Mouse (Mus musculus) c-Kit-positive CD71-positive TER-119-negative erythroid progenitor cells, embryonic 14.5 days (primary cell): Measurements from ENCODE around the gene Skap2.

ENCODE experiments used
- DNase-seq: peaks from one replicate; pipeline ENCODE4 v3.0.0-alpha.2; 2013; ENCODE audit warnings: low read depth

Skap2 gene

GRCm38 (mm10) chr6:51843081-51843480 is 169.3 kb downstream of the Skap2 start:
- DNase-seq: no peak

GRCm38 (mm10) chr6:51838177-51838576 is 174.2 kb downstream of the Skap2 start:
- no peak for DNase-seq

- no peak for DNase-seq
These were observed 179.0 kb downstream of the Skap2 start for GRCm38 (mm10) chr6:51833362-51833761.

GRCm38 (mm10) chr6:51825621-51826021 is 186.7 kb downstream of the Skap2 start:
- no peak for DNase-seq

GRCm38 (mm10) chr6:51824136-51824830 is 188.1 kb downstream of the Skap2 start:
- DNase-seq: no peak

- no peak for DNase-seq
These were observed 190.3 kb downstream of the Skap2 start for GRCm38 (mm10) chr6:51822049-51822448.

GRCm38 (mm10) chr6:51820853-51821252 is 191.5 kb downstream of the Skap2 start:
- no peak for DNase-seq

GRCm38 (mm10) chr6:51816892-51817621 is 195.3 kb downstream of the Skap2 start:
- no peak for DNase-seq

GRCm38 (mm10) chr6:51810906-51811305 is 201.4 kb downstream of the Skap2 start:
- no peak for DNase-seq

- no peak for DNase-seq
These were observed 203.1 kb downstream of the Skap2 start for GRCm38 (mm10) chr6:51809164-51809824.

- DNase-seq: no peak
These were observed 204.3 kb downstream of the Skap2 start for GRCm38 (mm10) chr6:51808011-51808410.
